Mouse (Mus musculus) urinary bladder, postnatal 14 days (tissue): Measurements from ENCODE around the gene Atf1.

Source experiments
- DNase-seq: peaks from one replicate; pipeline ENCODE4 v3.0.0; 2021; ENCODE audit warnings: low spot score

Gene Atf1

DNA sequence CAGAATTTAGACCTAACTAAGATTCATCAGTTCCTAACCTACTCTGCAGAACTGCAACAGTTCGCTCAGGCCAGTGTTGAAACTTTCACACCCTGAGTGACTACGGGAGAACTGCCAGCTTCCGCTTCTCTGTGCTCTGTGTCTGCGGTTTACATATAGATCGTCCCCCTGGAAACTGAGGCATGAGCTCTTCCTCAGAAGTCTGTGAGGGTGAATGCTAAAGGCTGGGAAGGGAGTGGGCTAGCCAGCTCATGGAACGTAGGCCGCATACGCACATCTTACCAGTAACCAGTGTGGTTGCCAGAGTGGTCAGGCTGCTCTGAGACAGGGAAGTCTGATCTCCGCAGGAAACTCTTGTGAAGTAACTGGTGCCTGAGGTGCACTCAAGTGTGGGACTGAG is 11.4 kb upstream of the Atf1 start:
- no peak for DNase-seq

- no peak for DNase-seq
These were observed 9.6 kb upstream of the Atf1 start for GRCm38 (mm10) chr15:100218018-100218417.

- no peak for DNase-seq
These were observed 8.2 kb upstream of the Atf1 start for GRCm38 (mm10) chr15:100219396-100219795.

- no peak for DNase-seq
These were observed 6.7 kb upstream of the Atf1 start for GRCm38 (mm10) chr15:100220916-100221315.

DNA sequence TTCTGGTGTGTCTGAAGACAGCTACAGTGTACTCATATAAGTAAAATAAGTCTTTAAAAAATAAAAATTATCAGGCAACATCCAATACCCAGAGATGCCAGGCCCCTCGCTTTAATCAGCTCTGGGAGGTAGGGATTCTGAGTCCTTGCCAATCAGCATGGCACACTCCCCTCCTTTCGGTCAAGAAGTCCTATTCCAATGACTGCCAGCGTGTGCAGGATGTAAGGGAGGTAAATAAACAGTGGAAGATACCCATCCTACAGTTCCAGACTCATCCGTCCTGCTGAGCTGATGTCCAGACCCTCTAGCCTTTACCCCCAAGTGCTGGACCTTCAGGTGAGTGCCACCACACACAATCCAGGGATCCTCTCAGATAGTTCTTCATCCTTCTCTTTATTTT is 2.2 kb upstream of the Atf1 start:
- DNase-seq: no peak

GRCm38 (mm10) chr15:100225891-100226290 is 1.7 kb upstream of the Atf1 start:
- no peak for DNase-seq

GRCm38 (mm10) chr15:100227031-100227662 is 472 bp upstream of the Atf1 start:
- no peak for DNase-seq

DNA sequence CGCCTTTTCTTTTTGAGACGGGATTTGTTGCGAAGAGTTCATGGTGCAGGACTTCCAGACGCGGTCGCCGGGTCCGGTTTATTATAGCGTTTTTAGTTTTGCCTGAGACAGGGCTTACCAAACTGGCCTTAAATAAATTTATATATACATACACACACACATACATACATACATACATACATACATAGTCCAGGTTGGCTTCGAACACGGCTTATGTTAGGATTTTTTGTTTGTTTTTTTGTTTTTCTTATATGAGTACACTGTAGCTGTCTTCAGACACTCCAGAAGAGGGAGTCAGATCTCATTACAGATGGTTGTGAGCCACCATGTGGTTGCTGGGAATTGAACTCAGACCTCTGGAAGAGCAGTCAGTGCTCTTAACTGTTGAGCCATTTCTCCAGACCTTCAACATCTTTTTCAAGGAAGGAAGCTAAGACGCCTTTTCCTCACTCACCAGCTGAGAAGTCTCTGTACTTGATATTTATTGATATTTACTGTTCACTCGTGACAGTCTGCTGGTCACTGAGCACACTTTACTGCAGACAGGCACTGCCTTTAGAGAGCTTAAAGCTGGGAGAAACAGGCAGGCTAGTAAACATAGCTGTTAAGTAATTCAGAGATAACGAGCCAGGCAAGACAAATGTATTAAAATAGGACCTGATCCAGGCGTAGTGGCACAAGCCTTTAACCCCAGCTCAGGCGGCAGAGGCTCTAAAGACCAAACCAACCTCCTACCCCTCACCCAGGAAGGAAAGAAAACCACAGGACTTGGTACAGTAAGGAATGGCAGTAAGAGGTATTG is 1.1 kb downstream of the Atf1 start:
- no peak for DNase-seq

GRCm38 (mm10) chr15:100230655-100231054 is 3.0 kb downstream of the Atf1 start:
- no peak for DNase-seq

DNA sequence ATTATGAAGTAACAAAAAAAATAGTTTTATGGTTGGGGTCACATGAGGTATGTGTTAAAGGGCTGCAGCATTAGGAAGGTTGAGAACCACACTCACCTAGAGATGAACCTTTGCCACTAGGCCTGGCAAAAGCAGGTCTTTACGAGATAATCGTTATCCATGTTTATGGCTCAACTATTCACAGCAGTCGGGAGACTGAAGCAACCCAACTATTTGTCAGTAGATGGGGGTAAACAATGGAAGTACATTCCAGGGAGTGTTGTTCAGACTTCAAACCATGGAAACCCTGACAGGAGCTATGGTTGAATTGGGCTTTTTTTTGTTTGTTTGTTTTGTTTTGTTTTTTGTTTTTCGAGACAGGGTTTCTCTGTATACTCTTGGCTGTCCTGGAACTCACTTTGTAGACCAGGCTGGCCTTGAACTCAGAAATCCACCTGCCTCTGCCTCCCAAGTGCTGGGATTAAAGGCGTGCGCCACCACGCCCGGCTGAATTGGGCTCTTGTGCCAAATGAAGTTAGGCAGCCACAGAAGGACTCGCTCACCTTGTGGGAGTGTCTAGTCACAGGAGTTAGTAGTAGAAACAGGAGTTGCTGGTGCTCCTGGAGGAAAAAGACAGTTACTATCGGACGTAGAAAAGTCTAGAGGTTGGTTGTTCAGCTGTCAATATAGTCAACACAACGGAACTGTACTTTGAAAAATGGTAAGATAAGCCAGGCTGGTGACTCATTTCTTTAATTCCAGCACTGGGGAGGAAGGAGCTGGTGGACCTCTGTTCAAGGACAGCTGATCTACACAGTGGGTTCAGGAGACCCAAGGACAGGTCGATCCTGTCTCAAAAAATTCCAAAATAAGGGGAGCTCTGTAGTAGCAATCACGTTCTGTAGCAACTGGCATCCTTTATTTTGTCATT is 4.3 kb downstream of the Atf1 start:
- no peak for DNase-seq

GRCm38 (mm10) chr15:100235208-100235965 is 7.8 kb downstream of the Atf1 start:
- DNase-seq: no peak

GRCm38 (mm10) chr15:100236952-100237351 is 9.3 kb downstream of the Atf1 start:
- no peak for DNase-seq

DNA sequence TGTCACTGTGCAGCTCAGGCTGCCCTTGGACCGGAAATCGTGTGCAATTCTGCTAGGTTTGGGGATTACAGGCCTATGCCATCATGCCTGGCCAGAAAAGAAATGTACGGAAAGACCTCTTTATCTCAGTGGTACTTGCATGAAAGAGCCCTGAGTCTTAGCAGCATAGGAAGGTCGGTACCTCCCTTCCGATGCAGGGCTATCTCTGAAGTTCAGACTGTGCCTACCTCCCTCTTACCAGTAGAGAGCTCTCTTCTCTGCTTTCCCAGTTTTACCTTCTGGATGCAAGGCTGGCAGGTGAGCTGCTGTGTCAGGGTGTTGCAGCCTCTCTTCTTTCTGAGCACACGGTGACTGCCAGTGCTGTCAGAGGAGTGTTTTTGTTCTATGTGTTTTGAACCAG is 14.2 kb downstream of the Atf1 start:
- no peak for DNase-seq

DNA sequence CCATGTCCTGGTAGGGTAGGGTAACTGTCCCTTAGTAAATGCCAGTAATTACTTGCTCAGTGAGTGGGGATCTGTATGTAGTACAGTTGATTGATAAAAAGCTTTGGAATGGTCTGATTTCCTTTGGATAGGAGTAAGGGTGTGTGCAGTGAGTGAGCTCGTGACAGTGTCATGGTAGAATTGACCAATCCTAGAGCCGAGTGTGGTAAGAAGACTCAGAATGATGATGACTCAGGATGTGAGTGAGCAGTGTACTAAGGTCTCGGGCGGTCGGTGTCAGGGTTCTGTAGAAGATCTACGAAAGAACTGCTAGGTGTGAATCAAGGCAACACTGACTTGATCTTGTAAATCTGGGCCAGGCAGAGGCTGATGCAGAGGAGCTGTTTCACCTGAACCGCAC is 18.3 kb downstream of the Atf1 start:
- no peak for DNase-seq

DNA sequence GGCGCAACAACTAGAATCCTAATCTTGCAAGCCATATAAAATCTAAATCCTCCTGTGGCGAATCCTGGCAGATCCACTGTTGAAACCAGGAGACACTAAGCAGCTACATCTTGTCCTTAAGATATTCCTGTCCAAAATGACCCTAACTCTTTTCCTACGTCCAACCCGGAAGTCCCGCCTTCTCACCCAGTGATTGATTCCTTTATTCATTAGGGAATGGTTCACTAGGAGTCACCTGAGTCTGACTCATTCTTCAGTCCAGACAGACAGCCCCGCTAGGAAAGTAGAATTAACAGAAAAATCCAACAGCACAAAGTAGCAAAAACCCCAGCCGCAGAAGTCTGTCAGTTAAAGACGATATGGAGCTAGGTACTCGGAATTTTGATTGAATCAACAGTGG is 19.7 kb downstream of the Atf1 start:
- DNase-seq: no peak

GRCm38 (mm10) chr15:100248665-100249433 is 21.2 kb downstream of the Atf1 start:
- no peak for DNase-seq

- DNase-seq: peak; percentile 29
These were observed 23.6 kb downstream of the Atf1 start for GRCm38 (mm10) chr15:100251153-100251780.

- DNase-seq: no peak
These were observed 28.8 kb downstream of the Atf1 start for GRCm38 (mm10) chr15:100256386-100256785.

DNA sequence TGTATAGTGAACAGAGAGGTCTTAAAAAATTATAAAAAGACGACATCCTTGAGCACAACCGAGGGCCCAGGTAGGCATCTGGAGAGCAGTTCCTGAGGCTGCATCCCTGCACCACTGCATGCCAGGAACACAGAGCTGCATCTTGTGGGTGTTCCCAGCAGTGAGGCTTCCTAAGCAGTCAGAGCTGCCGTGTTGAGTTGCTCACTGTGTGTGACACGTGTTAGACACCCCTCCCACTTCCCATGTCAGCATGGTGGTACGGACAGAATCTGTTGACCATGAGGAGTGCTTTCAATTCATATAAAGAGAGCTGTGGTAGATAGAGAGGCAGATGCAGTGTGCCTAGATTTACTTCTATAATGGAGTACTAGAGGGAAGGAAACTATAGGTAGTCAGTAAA is 29.7 kb downstream of the Atf1 start:
- DNase-seq: no peak

- no peak for DNase-seq
These were observed 31.2 kb downstream of the Atf1 start for GRCm38 (mm10) chr15:100258646-100259425.
